Mouse (Mus musculus) embryonic facial prominence, embryonic 11.5 days (tissue): ENCODE data around the gene Fam104a. TPM values are rescaled to one million over a fixed set of nuclear protein-coding genes. Genes with fewer than 3 reads are reported as not detected.

Experiments used
- ATAC-seq: fragments of 200-750 bp; cut with Nextera tagmentation; replicated peaks from 2 replicates; pipeline ENCODE4 v1.8.0; 2017; ENCODE audit warnings: low read depth; ENCODE audit not compliant: insufficient number of reproducible peaks, low FRiP score, low TSS enrichment
- DNase-seq: peaks from one replicate; pipeline ENCODE4 v3.0.0-alpha.2; 2015; ENCODE audit warnings: low spot score
- H3K27ac ChIP-seq: fragments of 300-500 bp; sonication (generic); replicated peaks from 2 replicates; pipeline ENCODE4 v1.5.1; 2014; ENCODE audit warnings: mild to moderate bottlenecking, low read depth, low read length, control low read depth
- H3K27me3 ChIP-seq: fragments of 300-500 bp; sonication (generic); 2 replicates; pipeline ENCODE4 v1.6.1; 2014; ENCODE audit warnings: mild to moderate bottlenecking, low read length, moderate library complexity, mixed read lengths; ENCODE audit not compliant: control insufficient read depth, insufficient read depth
- H3K36me3 ChIP-seq: fragments of 300-500 bp; sonication (generic); replicated peaks from 2 replicates; pipeline ENCODE4 v1.6.1; 2014; ENCODE audit warnings: low read depth, mild to moderate bottlenecking, low read length, moderate library complexity, mixed read lengths; ENCODE audit not compliant: control insufficient read depth, insufficient read depth
- H3K4me1 ChIP-seq: fragments of 300-500 bp; sonication (generic); 2 replicates; pipeline ENCODE4 v1.6.1; 2014; ENCODE audit warnings: low read length, mixed read lengths; ENCODE audit not compliant: control insufficient read depth, insufficient read depth
- H3K4me2 ChIP-seq: fragments of 300-500 bp; sonication (generic); 2 replicates; pipeline ENCODE4 v1.6.1; 2014; ENCODE audit warnings: low read depth, mild to moderate bottlenecking, control low read depth, low read length, moderate library complexity
- H3K4me3 ChIP-seq: fragments of 300-500 bp; sonication (generic); 2 replicates; pipeline ENCODE4 v1.5.1; 2014; ENCODE audit warnings: low read depth, low read length, control low read depth
- H3K9ac ChIP-seq: fragments of 300-500 bp; sonication (generic); replicated peaks from 2 replicates; pipeline ENCODE4 v1.6.1; 2014; ENCODE audit warnings: mild to moderate bottlenecking, control low read depth, low read length
- H3K9me3 ChIP-seq: fragments of 300-500 bp; sonication (generic); replicated peaks from 2 replicates; pipeline ENCODE4 v1.6.1; 2016; ENCODE audit warnings: mild to moderate bottlenecking, low read length, inconsistent platforms, mixed read lengths; ENCODE audit not compliant: control insufficient read depth
- WGBS: fragments of 180-500 bp; shearing (Covaris S2); extraction: QIAGEN DNeasy Blood & Tissue Kit; methylation state at CpG from one replicate; pipeline ENCODE4 v1.1.7; 2014; 5-methylcytosine and 5-hydroxymethylcytosine counted together
- polyA plus RNA-seq: library from polyadenylated mRNA; unstranded; fragments of >200 nt; fragmentation: Nextera tagmentation; extraction: Ambion mirVana; gene quantifications from 2 replicates; pipeline ENCODE4 v1.2.1, GENCODE M21; 2014

Gene Fam104a
- polyA plus RNA-seq, 1 experiment from 2014 or later: 52.0 TPM

- DNase-seq: peak; percentile 75
- Histone ChIP-seq H3K4me2 (0 out of 2 replicates have a peak overlapping the region, but pooled peaks have one; percentile 19), H3K9me3 (no peaks in the 10 kb centered on the region), H3K9ac (peak overlapping the region; percentile 8; the same call in 1 of the 2 replicates), H3K27ac (peak overlapping the region; percentile 8; the same call in 1 of the 2 replicates), H3K4me1 (no peaks in the 10 kb centered on the region; the same call in 1 of the 2 replicates), H3K4me3 (no peak overlapping the region), H3K36me3 (no peaks in the 10 kb centered on the region), H3K27me3 (no peaks in the 10 kb centered on the region; the same call in 1 of the 2 replicates)
- peak; percentile 65 for ATAC-seq
- WGBS: 25% methylated on average over 24 of the region's 24 CpGs
Measured at GRCm38 (mm10) chr11:113611664-113612611, 72.0 kb downstream of the Fam104a start.

Other genes starting within 250 kb of the Fam104a start
- gene Sstr2, start 64.8 kb downstream of the Fam104a start, polyA plus RNA-seq: 3.3 and 3.4 TPM in 2 replicates
- gene Cog1, start 35.0 kb downstream of the Fam104a start, polyA plus RNA-seq: 26.1 and 28.4 TPM in 2 replicates
- 12.5 and 14.5 TPM in 2 replicates for gene Slc39a11, start 34.1 kb downstream of the Fam104a start, polyA plus RNA-seq
- gene D11Wsu47e, start 257 bp upstream of the Fam104a start, polyA plus RNA-seq: 24.8 and 26.5 TPM in 2 replicates
- 0.31 TPM in 1 of 2 replicates, not detected in the other for gene Cpsf4l, start 25.9 kb upstream of the Fam104a start, polyA plus RNA-seq
- 59.1 and 63.7 TPM in 2 replicates for gene Cdc42ep4, start 67.7 kb upstream of the Fam104a start, polyA plus RNA-seq